8 mouse cellular contexts compared by ENCODE assay signal in genomic region chr17:26201998-26202397, GRCm38 (mm10). TPM values are rescaled to one million over a fixed set of nuclear protein-coding genes. Genes with fewer than 3 reads are reported as not detected.
DNase-seq lines count a peak whose midpoint lies in the region; ATAC-seq lines count a peak whose summit lies in the region.
"Had no signal": no experiment of that assay in that cellular context is flagged by ENCODE, and none has a peak within 500 bp of the region (broad histone marks: within the 10 kb centered on the region; RNA-seq: fewer than 3 reads in every experiment).

No protein-coding gene starts in this region.

- no peaks in the 10 kb centered on the region for H3K9me3 ChIP-seq in hindbrain, embryonic 11.5 days (ENCODE audit: control insufficient read depth, low read length)
- H3K9me3 ChIP-seq in hindbrain, embryonic 10.5 days = no peaks in the 10 kb centered on the region
- H3K9me3 ChIP-seq in midbrain, embryonic 13.5 days = no peaks in the 10 kb centered on the region
- no peaks in the 10 kb centered on the region for H3K9me3 ChIP-seq in midbrain, embryonic 11.5 days (ENCODE audit: control insufficient read depth, low read length)
- no peaks in the 10 kb centered on the region for H3K9me3 ChIP-seq in liver, embryonic 16.5 days (replicated peaks; ENCODE audit: control insufficient read depth, low read length)

- no peak overlapping the region for H3K4me2 ChIP-seq in hindbrain, embryonic 11.5 days (replicated peaks; ENCODE audit: low read depth, low read length)
- no peak overlapping the region for H3K4me2 ChIP-seq in midbrain, embryonic 13.5 days (replicated peaks)
- H3K4me2 ChIP-seq in midbrain, embryonic 11.5 days = no peak overlapping the region
- 0 out of 2 replicates have a peak overlapping the region, but pooled peaks have one; percentile 96 for H3K4me2 ChIP-seq in liver, embryonic 16.5 days (ENCODE audit: low read depth, low read length)

- H3K4me3 ChIP-seq in hindbrain, embryonic 11.5 days (ENCODE audit: low read depth, low read length) = no peak overlapping the region
- H3K4me3 ChIP-seq in hindbrain, embryonic 10.5 days = no peak overlapping the region
- H3K4me3 ChIP-seq in midbrain, embryonic 13.5 days (replicated peaks) = peak overlapping the region; percentile 59; the same call in 1 of the 2 replicates
- H3K4me3 ChIP-seq in midbrain, embryonic 11.5 days (ENCODE audit: low read depth, low read length) = no peak overlapping the region
- no peak overlapping the region for H3K4me3 ChIP-seq in liver, embryonic 16.5 days (ENCODE audit: low read depth, low read length)

- peaks cover 8% of the 10 kb centered on the region; the same call in 1 of the 2 replicates for H3K4me1 ChIP-seq in hindbrain, embryonic 11.5 days (replicated peaks; ENCODE audit: control insufficient read depth, insufficient read depth, low read length)
- H3K4me1 ChIP-seq in hindbrain, embryonic 10.5 days (replicated peaks) = peaks cover 50% of the 10 kb centered on the region
- peaks cover 28% of the 10 kb centered on the region for H3K4me1 ChIP-seq in midbrain, embryonic 13.5 days (replicated peaks)
- peaks cover 19% of the 10 kb centered on the region for H3K4me1 ChIP-seq in midbrain, embryonic 11.5 days (ENCODE audit: control insufficient read depth, insufficient read depth, low read length)
- peaks cover 58% of the 10 kb centered on the region for H3K4me1 ChIP-seq in liver, embryonic 16.5 days (ENCODE audit: control insufficient read depth, low read depth, low read length)

- peak; percentile 11 for DNase-seq in hindbrain, embryonic 11.5 days (ENCODE audit: low spot score)
- no peak for DNase-seq in hindbrain, embryonic 10.5 days (ENCODE audit: low spot score)
- DNase-seq in midbrain, embryonic 11.5 days (ENCODE audit: low spot score, missing footprints) = no peak
- DNase-seq in c-Kit-positive CD71-positive TER-119-negative erythroid progenitor cells, embryonic 14.5 days (ENCODE audit: low read depth) = peak; percentile 15
- DNase-seq in right cerebral cortex, adult 18-20 months = no peak
- DNase-seq: cerebellum, adult 9-11 months had no signal

- no peak overlapping the region for H3K9ac ChIP-seq in hindbrain, embryonic 11.5 days (ENCODE audit: low read depth, low read length)
- H3K9ac ChIP-seq in midbrain, embryonic 13.5 days (replicated peaks) = no peak overlapping the region
- no peak overlapping the region for H3K9ac ChIP-seq in midbrain, embryonic 11.5 days (ENCODE audit: low read length)
- no peak overlapping the region for H3K9ac ChIP-seq in liver, embryonic 16.5 days (ENCODE audit: low read depth, low read length)

- no peak for ATAC-seq in hindbrain, embryonic 11.5 days (ENCODE audit: low FRiP score)
- no peak for ATAC-seq in midbrain, embryonic 13.5 days
- no peak for ATAC-seq in midbrain, embryonic 11.5 days (ENCODE audit: low FRiP score)
- no peak for ATAC-seq in liver, embryonic 16.5 days (ENCODE audit: low read depth)

- no peaks in the 10 kb centered on the region for H3K36me3 ChIP-seq in hindbrain, embryonic 11.5 days (ENCODE audit: control insufficient read depth, insufficient read depth, low read length)
- H3K36me3 ChIP-seq in hindbrain, embryonic 10.5 days = peaks cover 23% of the 10 kb centered on the region
- H3K36me3 ChIP-seq in midbrain, embryonic 13.5 days = peaks cover 13% of the 10 kb centered on the region
- H3K36me3 ChIP-seq in midbrain, embryonic 11.5 days (ENCODE audit: control insufficient read depth, insufficient read depth, low read length) = no peaks in the 10 kb centered on the region
- H3K36me3 ChIP-seq in liver, embryonic 16.5 days (ENCODE audit: control insufficient read depth, insufficient read depth) = no peaks in the 10 kb centered on the region

- no peak overlapping the region for H3K27ac ChIP-seq in hindbrain, embryonic 11.5 days (ENCODE audit: low read depth, low read length)
- no peak overlapping the region for H3K27ac ChIP-seq in hindbrain, embryonic 10.5 days
- H3K27ac ChIP-seq in midbrain, embryonic 13.5 days = no peak overlapping the region
- H3K27ac ChIP-seq in midbrain, embryonic 11.5 days (ENCODE audit: low read depth, low read length) = no peak overlapping the region
- no peak overlapping the region for H3K27ac ChIP-seq in liver, embryonic 16.5 days (ENCODE audit: low read length)

- peaks cover 50% of the 10 kb centered on the region for H3K27me3 ChIP-seq in hindbrain, embryonic 11.5 days (ENCODE audit: control insufficient read depth, insufficient read depth, low read length)
- peaks cover 80% of the 10 kb centered on the region for H3K27me3 ChIP-seq in hindbrain, embryonic 10.5 days (ENCODE audit: insufficient read depth, poor library complexity, severe bottlenecking)
- peaks cover 72% of the 10 kb centered on the region for H3K27me3 ChIP-seq in midbrain, embryonic 13.5 days
- H3K27me3 ChIP-seq in midbrain, embryonic 11.5 days (ENCODE audit: control insufficient read depth, insufficient read depth, low read length) = peaks cover 61% of the 10 kb centered on the region
- peaks cover 61% of the 10 kb centered on the region for H3K27me3 ChIP-seq in liver, embryonic 16.5 days (ENCODE audit: control insufficient read depth, insufficient read depth, low read depth, low read length)

RNA-seq across cellular contexts. Expression of gene Rgs11, which starts 0.8 kb away (rescaled TPM):
- polyA plus RNA-seq in hindbrain, embryonic 11.5 days (2014; fragmentation: Nextera tagmentation; extraction: Ambion mirVana) = 1.0 and 2.6 TPM in 2 replicates
- polyA plus RNA-seq in hindbrain, embryonic 10.5 days (2016; fragmentation: Nextera tagmentation; extraction: Ambion mirVana) = 0.81 and 1.5 TPM in 2 replicates
- polyA plus RNA-seq in midbrain, embryonic 13.5 days (2015; fragmentation: Nextera tagmentation; extraction: Ambion mirVana) = 2.0 and 3.0 TPM in 2 replicates
- polyA plus RNA-seq in midbrain, embryonic 11.5 days (2014; fragmentation: Nextera tagmentation; extraction: Ambion mirVana) = 0.18 and 0.40 TPM in 2 replicates
- polyA plus RNA-seq in liver, embryonic 16.5 days (2015; fragmentation: Nextera tagmentation; extraction: Ambion mirVana) = 0.48 and 0.63 TPM in 2 replicates

RNA-seq across cellular contexts. Expression of gene Pdia2, which starts 3.1 kb away (rescaled TPM):
- polyA plus RNA-seq in hindbrain, embryonic 11.5 days (2014; fragmentation: Nextera tagmentation; extraction: Ambion mirVana) = 0.27 and 0.46 TPM in 2 replicates
- 0.55 and 1.3 TPM in 2 replicates for polyA plus RNA-seq in hindbrain, embryonic 10.5 days (2016; fragmentation: Nextera tagmentation; extraction: Ambion mirVana)
- polyA plus RNA-seq in midbrain, embryonic 13.5 days (2015; fragmentation: Nextera tagmentation; extraction: Ambion mirVana) = not detected in 2 replicates
- polyA plus RNA-seq in midbrain, embryonic 11.5 days (2014; fragmentation: Nextera tagmentation; extraction: Ambion mirVana) = 0.18 and 0.30 TPM in 2 replicates
- polyA plus RNA-seq in liver, embryonic 16.5 days (2015; fragmentation: Nextera tagmentation; extraction: Ambion mirVana) = 55.6 and 65.1 TPM in 2 replicates

RNA-seq across cellular contexts. Expression of gene Arhgdig, which starts 5.6 kb away (rescaled TPM):
- polyA plus RNA-seq in hindbrain, embryonic 11.5 days (2014; fragmentation: Nextera tagmentation; extraction: Ambion mirVana) = 9.9 and 10.0 TPM in 2 replicates
- polyA plus RNA-seq in hindbrain, embryonic 10.5 days (2016; fragmentation: Nextera tagmentation; extraction: Ambion mirVana) = 6.4 and 8.3 TPM in 2 replicates
- 28.1 and 28.3 TPM in 2 replicates for polyA plus RNA-seq in midbrain, embryonic 13.5 days (2015; fragmentation: Nextera tagmentation; extraction: Ambion mirVana)
- 5.8 and 6.4 TPM in 2 replicates for polyA plus RNA-seq in midbrain, embryonic 11.5 days (2014; fragmentation: Nextera tagmentation; extraction: Ambion mirVana)
- polyA plus RNA-seq in liver, embryonic 16.5 days (2015; fragmentation: Nextera tagmentation; extraction: Ambion mirVana) = 3.3 TPM in 2 replicates

RNA-seq across cellular contexts. Expression of gene Fam234a, which starts 42.0 kb away (rescaled TPM):
- 18.7 and 20.1 TPM in 2 replicates for polyA plus RNA-seq in hindbrain, embryonic 11.5 days (2014; fragmentation: Nextera tagmentation; extraction: Ambion mirVana)
- polyA plus RNA-seq in hindbrain, embryonic 10.5 days (2016; fragmentation: Nextera tagmentation; extraction: Ambion mirVana) = 26.8 and 30.8 TPM in 2 replicates
- 25.3 and 31.0 TPM in 2 replicates for polyA plus RNA-seq in midbrain, embryonic 13.5 days (2015; fragmentation: Nextera tagmentation; extraction: Ambion mirVana)
- 16.9 and 19.6 TPM in 2 replicates for polyA plus RNA-seq in midbrain, embryonic 11.5 days (2014; fragmentation: Nextera tagmentation; extraction: Ambion mirVana)
- polyA plus RNA-seq in liver, embryonic 16.5 days (2015; fragmentation: Nextera tagmentation; extraction: Ambion mirVana) = 18.5 and 21.4 TPM in 2 replicates

RNA-seq across cellular contexts. Expression of gene Luc7l, which starts 50.7 kb away (rescaled TPM):
- 131 and 133 TPM in 2 replicates for polyA plus RNA-seq in hindbrain, embryonic 11.5 days (2014; fragmentation: Nextera tagmentation; extraction: Ambion mirVana)
- polyA plus RNA-seq in hindbrain, embryonic 10.5 days (2016; fragmentation: Nextera tagmentation; extraction: Ambion mirVana) = 113 and 128 TPM in 2 replicates
- 121 and 126 TPM in 2 replicates for polyA plus RNA-seq in midbrain, embryonic 13.5 days (2015; fragmentation: Nextera tagmentation; extraction: Ambion mirVana)
- 127 and 137 TPM in 2 replicates for polyA plus RNA-seq in midbrain, embryonic 11.5 days (2014; fragmentation: Nextera tagmentation; extraction: Ambion mirVana)
- polyA plus RNA-seq in liver, embryonic 16.5 days (2015; fragmentation: Nextera tagmentation; extraction: Ambion mirVana) = 25.4 and 26.8 TPM in 2 replicates

Comparison
In these comparisons a context has a peak if more than half of its experiments do, and no peak if none do; other contexts are left out.
1. DNase-seq: peak in hindbrain, embryonic 11.5 days (single experiment) and c-Kit-positive CD71-positive TER-119-negative erythroid progenitor cells, embryonic 14.5 days (single experiment); none in hindbrain, embryonic 10.5 days (single experiment), midbrain, embryonic 11.5 days (single experiment) and right cerebral cortex, adult 18-20 months (single experiment).
2. RNA of gene Pdia2, which starts 3.1 kb away (polyA plus RNA-seq): 55.6 to 65.1 TPM in liver, embryonic 16.5 days; 0.55 to 1.3 TPM in hindbrain, embryonic 10.5 days, 0.27 to 0.46 TPM in hindbrain, embryonic 11.5 days, 0.18 to 0.30 TPM in midbrain, embryonic 11.5 days and not detected in midbrain, embryonic 13.5 days; every median in the first group is over 10 times any median in the second.